Mouse (Mus musculus): ENCODE results near the gene Rpp14. TPM values are rescaled to one million over a fixed set of nuclear protein-coding genes. Genes with fewer than 3 reads are reported as not detected.
"Not testable (repeated sequence)": the region's sequence is repeated elsewhere in the genome, so short reads cannot be mapped to it uniquely, and the experiment has no call there.

Rpp14 gene
- polyA plus RNA-seq, 1 experiment from 2014 or later, result 35.4 TPM

DNA sequence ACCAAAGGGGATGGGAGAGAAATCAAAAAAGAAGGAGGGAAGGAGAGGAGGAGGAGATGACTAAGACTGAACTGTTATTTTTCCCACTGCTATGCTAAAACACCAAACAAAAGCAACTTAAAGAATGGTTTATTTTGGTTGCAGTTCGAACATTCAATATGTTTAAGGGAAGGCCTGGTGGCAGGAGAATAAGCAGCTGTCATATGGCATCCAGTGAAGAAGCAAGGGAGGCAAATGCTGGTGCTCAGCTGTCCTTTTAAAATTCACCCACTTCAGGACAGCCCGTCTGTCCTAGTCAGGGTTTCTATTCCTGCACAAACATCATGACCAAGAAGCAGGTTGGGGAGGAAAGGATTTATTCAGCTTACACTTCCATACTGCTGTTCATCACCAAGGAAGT is 37.2 kb downstream of the Rpp14 start:
- H3K27ac ChIP-seq (replicated peaks), result no peak overlapping the region
- no peak for ATAC-seq (ENCODE audit: extremely low read depth, insufficient number of reproducible peaks, low FRiP score, low TSS enrichment)
- H3K4me2 ChIP-seq, result no peak overlapping the region
- H3K9ac ChIP-seq, result no peak overlapping the region
- H3K27me3 ChIP-seq (replicated peaks), result no peaks in the 10 kb centered on the region
- no peak overlapping the region for H3K4me3 ChIP-seq
- H3K9me3 ChIP-seq, result no peaks in the 10 kb centered on the region
- 74% methylated on average over 2 of the region's 2 CpGs for WGBS
- H3K36me3 ChIP-seq, result peaks cover 15% of the 10 kb centered on the region
- H3K4me1 ChIP-seq, result 0 out of 2 replicates have a peak, but pooled peaks cover 3% of the 10 kb centered on the region

- no peaks in the 10 kb centered on the region for H3K9me3 ChIP-seq
- ATAC-seq (ENCODE audit: extremely low read depth, insufficient number of reproducible peaks, low FRiP score, low TSS enrichment), result no peak
- WGBS, result 82% methylated on average over 5 of the region's 5 CpGs
- H3K27me3 ChIP-seq (replicated peaks), result no peaks in the 10 kb centered on the region
- H3K36me3 ChIP-seq, result peaks cover 30% of the 10 kb centered on the region
- H3K4me3 ChIP-seq, result no peak overlapping the region
- H3K9ac ChIP-seq, result no peak overlapping the region
- no peak overlapping the region for H3K4me2 ChIP-seq
- 0 out of 2 replicates have a peak, but pooled peaks cover 5% of the 10 kb centered on the region for H3K4me1 ChIP-seq
- H3K27ac ChIP-seq (replicated peaks), result no peak overlapping the region
Measured at GRCm38 (mm10) chr14:8119454-8119853, 39.3 kb downstream of the Rpp14 start.

DNA sequence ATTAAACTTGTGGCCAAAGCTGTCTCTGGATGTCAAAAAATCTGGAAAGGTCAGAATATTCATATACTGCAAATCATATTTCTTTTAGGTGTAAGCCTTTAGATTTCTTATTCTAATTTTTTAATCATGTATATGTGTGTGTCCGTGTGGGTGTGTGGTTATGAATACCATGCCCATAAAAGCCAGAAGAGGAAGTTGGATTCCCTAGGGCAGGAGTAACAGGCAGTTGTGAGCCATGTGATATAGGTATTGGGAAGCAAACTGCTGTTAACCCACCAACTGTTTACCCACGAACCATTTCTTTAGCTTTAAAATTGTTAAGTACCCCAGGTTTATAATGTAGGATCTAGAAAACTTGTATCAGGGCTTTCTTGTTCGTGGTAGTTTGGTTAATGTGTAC is 39.7 kb downstream of the Rpp14 start:
- WGBS, result 74% methylated on average over 3 of the region's 3 CpGs
- no peak overlapping the region for H3K4me3 ChIP-seq
- no peak overlapping the region for H3K4me2 ChIP-seq
- H3K4me1 ChIP-seq, result 0 out of 2 replicates have a peak, but pooled peaks cover 4% of the 10 kb centered on the region
- H3K9me3 ChIP-seq, result no peaks in the 10 kb centered on the region
- no peak for ATAC-seq (ENCODE audit: extremely low read depth, insufficient number of reproducible peaks, low FRiP score, low TSS enrichment)
- H3K27me3 ChIP-seq (replicated peaks), result no peaks in the 10 kb centered on the region
- no peak overlapping the region for H3K27ac ChIP-seq (replicated peaks)
- peaks cover 30% of the 10 kb centered on the region for H3K36me3 ChIP-seq
- no peak overlapping the region for H3K9ac ChIP-seq

DNA sequence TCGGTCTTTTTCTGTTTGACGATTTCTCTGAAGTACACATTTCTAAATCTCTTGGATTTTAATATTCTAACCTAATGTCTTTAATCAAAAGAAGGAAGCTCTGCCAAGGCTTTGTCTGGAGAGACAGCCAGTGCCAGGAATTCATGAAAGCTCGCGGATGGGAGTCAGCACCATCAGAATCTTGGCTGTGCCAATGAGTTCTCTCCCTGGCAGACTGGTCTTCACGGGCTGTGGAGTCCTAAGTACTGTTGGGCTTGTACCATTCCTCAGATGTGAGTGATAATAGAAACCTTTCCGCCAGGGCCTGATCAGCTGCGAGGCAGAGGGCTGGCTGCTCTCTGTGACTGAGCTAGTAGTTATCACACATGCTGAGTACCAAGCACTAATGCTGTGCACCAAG is 43.0 kb downstream of the Rpp14 start:
- no peaks in the 10 kb centered on the region for H3K27me3 ChIP-seq (replicated peaks)
- no peaks in the 10 kb centered on the region for H3K9me3 ChIP-seq
- no peak for ATAC-seq (ENCODE audit: extremely low read depth, insufficient number of reproducible peaks, low FRiP score, low TSS enrichment)
- H3K27ac ChIP-seq (replicated peaks), result no peak overlapping the region
- no peak overlapping the region for H3K4me3 ChIP-seq
- 86% methylated on average over 7 of the region's 7 CpGs for WGBS
- peaks cover 7% of the 10 kb centered on the region for H3K4me1 ChIP-seq
- H3K4me2 ChIP-seq, result no peak overlapping the region
- H3K9ac ChIP-seq, result no peak overlapping the region
- peaks cover 51% of the 10 kb centered on the region for H3K36me3 ChIP-seq

- not testable (repeated sequence) for H3K4me3 ChIP-seq; H3K9me3 ChIP-seq; H3K27ac ChIP-seq (replicated peaks); H3K4me2 ChIP-seq; H3K27me3 ChIP-seq (replicated peaks); H3K9ac ChIP-seq; H3K4me1 ChIP-seq; ATAC-seq (ENCODE audit: extremely low read depth, insufficient number of reproducible peaks, low FRiP score, low TSS enrichment)
- peaks cover 51% of the 10 kb centered on the region for H3K36me3 ChIP-seq
- WGBS, result 71% methylated on average over 10 of the region's 10 CpGs
Measured at GRCm38 (mm10) chr14:8123611-8124010, 43.4 kb downstream of the Rpp14 start.

DNA sequence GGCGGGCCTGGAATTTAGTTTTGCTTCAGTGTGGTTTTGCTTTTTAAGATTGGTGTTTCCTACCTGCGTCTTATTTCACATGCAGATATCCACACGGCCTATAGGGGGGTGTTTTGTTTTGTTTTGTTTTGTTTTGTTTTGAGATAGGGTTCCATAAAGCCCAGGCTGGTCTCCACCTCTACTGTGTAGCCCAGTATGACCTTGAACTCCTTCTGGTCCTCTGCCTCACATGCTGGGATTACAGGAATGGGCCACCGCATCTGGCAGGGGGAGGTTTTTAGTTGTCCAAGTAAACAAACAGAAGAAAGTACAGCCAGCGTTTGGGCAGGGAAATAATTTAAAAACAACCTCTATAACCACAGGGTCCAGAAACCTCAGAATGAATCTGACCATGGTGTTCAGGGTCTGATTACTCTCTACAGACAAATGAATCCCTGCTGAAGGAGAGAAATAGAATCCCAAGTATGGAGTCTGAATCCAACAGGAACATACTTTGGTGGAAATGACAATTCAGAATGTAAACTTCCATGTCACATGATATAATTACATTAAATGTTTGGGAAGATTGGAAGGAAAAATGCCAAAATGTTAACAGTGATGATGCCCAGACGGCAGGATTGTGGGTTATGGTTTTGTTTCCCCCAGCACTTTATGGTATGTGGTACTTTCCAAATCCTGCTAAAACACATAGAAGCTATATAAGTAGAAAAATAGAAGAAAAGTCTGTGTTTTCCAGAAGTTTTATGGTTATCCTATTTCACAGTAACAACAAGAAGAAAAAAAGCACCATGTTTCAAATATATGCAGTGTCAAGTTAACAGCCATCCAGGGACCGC is 44.1 kb downstream of the Rpp14 start:
- H3K36me3 ChIP-seq, result peaks cover 51% of the 10 kb centered on the region
- no peak overlapping the region for H3K4me2 ChIP-seq
- H3K4me1 ChIP-seq, result peaks cover 7% of the 10 kb centered on the region
- no peak overlapping the region for H3K27ac ChIP-seq (replicated peaks)
- H3K4me3 ChIP-seq, result no peak overlapping the region
- ATAC-seq (ENCODE audit: extremely low read depth, insufficient number of reproducible peaks, low FRiP score, low TSS enrichment), result no peak
- H3K9me3 ChIP-seq, result no peaks in the 10 kb centered on the region
- WGBS, result 72% methylated on average over 7 of the region's 7 CpGs
- H3K27me3 ChIP-seq (replicated peaks), result no peaks in the 10 kb centered on the region
- no peak overlapping the region for H3K9ac ChIP-seq

DNA sequence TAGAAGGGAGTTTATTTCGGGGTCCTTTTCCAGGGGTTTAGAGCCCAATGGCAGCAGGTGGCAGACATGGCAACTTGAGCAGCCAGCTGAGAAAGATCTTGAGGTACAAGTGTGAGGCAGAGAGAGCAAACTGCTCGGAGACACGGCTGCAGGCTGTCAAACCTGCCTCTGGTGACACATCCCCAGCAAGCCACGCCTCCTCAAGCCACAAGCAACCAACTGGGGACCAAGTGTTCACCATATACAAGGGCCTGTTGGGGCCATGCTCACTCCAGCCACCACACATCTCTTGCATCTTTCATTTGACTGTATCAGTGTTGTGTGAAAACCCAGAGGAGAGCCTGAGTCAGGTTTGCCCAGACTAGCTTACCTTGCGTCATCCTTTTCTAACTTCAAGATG is 47.8 kb downstream of the Rpp14 start:
- Histone ChIP-seq H3K4me3 (no peak overlapping the region), H3K4me1 (peaks cover 8% of the 10 kb centered on the region), H3K9ac (no peak overlapping the region), H3K36me3 (peaks cover 52% of the 10 kb centered on the region), H3K27me3 (replicated peaks) (no peaks in the 10 kb centered on the region), H3K9me3 (no peaks in the 10 kb centered on the region), H3K27ac (replicated peaks) (no peak overlapping the region), H3K4me2 (no peak overlapping the region)
- no peak for ATAC-seq (ENCODE audit: extremely low read depth, insufficient number of reproducible peaks, low FRiP score, low TSS enrichment)
- 52% methylated on average over 5 of the region's 5 CpGs for WGBS

DNA sequence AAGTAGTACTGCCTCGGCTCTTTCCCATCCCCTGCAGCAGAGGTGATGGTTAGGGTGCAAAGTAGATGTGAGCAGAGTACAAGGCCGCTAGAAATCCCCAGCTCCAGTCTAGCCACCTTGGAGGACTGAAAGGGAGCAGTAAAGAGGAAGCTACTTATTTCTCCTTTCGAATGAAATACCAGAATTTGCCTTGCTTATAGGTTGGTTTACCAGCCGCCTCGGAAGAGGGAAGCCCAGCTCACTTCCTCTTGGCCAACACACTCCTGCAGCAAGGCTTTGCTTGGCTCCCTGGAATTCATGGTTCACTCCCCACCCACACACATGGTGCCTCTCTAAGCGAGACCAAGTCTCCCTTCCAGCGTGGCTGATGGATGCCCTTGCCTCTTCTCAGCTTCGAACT is 52.6 kb downstream of the Rpp14 start:
- Histone ChIP-seq H3K4me3 (no peak overlapping the region), H3K9me3 (no peaks in the 10 kb centered on the region), H3K27me3 (replicated peaks) (no peaks in the 10 kb centered on the region), H3K27ac (replicated peaks) (no peak overlapping the region), H3K4me1 (peaks cover 32% of the 10 kb centered on the region), H3K36me3 (peaks cover 38% of the 10 kb centered on the region), H3K9ac (no peak overlapping the region), H3K4me2 (no peak overlapping the region)
- no peak for ATAC-seq (ENCODE audit: extremely low read depth, insufficient number of reproducible peaks, low FRiP score, low TSS enrichment)
- WGBS, result 80% methylated on average over 8 of the region's 8 CpGs

DNA sequence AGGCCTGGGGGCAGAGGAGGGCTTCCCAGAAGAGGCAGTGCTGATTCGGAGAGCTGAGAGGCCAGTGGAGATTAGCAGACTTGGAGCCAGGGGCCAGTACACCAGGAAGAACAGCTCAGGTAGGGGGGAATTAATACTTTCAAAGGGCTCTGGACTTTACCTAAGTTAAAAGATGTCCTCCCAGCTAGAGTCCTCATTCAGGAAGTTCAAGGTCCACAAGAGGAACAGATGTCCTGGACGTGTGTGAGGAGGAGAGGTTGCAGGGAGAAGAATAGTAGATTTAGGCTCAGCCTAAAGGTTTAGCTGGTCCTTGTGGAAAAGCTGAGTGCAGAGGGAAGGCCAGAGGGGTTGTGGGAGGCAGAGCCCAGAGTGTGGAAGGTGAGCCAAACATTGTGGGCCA is 54.1 kb downstream of the Rpp14 start:
- Histone ChIP-seq H3K9ac (no peak overlapping the region), H3K36me3 (peaks cover 52% of the 10 kb centered on the region), H3K27ac (replicated peaks) (peak overlapping the region; percentile 80), H3K4me3 (no peak overlapping the region), H3K9me3 (no peaks in the 10 kb centered on the region), H3K27me3 (replicated peaks) (no peaks in the 10 kb centered on the region), H3K4me1 (peaks cover 29% of the 10 kb centered on the region), H3K4me2 (no peak overlapping the region)
- no peak for ATAC-seq (ENCODE audit: extremely low read depth, insufficient number of reproducible peaks, low FRiP score, low TSS enrichment)
- WGBS, result 69% methylated on average over 2 of the region's 2 CpGs

DNA sequence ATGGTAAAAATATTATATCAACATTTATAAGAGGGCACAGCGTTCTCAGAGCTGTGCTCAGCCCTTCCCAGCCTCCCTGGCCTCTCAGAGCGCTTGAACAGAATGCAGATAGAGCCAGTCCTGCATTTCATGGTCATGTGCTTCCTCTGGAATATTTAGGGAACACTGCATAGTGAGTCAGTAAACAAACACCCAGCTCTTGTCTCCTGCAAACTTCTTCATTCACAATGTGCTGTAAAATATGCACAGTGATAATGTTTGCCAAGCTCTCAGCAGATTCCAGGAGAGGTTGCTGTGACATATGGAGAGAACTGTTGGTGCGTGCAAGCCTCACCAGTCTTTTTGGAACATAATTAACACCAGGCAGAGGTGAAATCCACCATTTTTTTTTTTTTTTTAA is 55.0 kb downstream of the Rpp14 start:
- H3K4me2 ChIP-seq, result no peak overlapping the region
- ATAC-seq (ENCODE audit: extremely low read depth, insufficient number of reproducible peaks, low FRiP score, low TSS enrichment), result peak; percentile 67; the same call in 1 of the 2 replicates
- 42% methylated on average over 3 of the region's 3 CpGs for WGBS
- peak overlapping the region; percentile 80 for H3K27ac ChIP-seq (replicated peaks)
- no peaks in the 10 kb centered on the region for H3K9me3 ChIP-seq
- H3K4me3 ChIP-seq, result no peak overlapping the region
- no peaks in the 10 kb centered on the region for H3K27me3 ChIP-seq (replicated peaks)
- H3K4me1 ChIP-seq, result peaks cover 29% of the 10 kb centered on the region
- peaks cover 61% of the 10 kb centered on the region for H3K36me3 ChIP-seq
- no peak overlapping the region for H3K9ac ChIP-seq

- Histone ChIP-seq H3K4me3 (no peak overlapping the region), H3K27ac (replicated peaks) (no peak overlapping the region), H3K9me3 (no peaks in the 10 kb centered on the region), H3K27me3 (replicated peaks) (no peaks in the 10 kb centered on the region), H3K4me1 (peaks cover 10% of the 10 kb centered on the region), H3K9ac (no peak overlapping the region), H3K36me3 (peaks cover 80% of the 10 kb centered on the region), H3K4me2 (no peak overlapping the region)
- WGBS, result 80% methylated on average over 23 of the region's 23 CpGs
- no peak for ATAC-seq (ENCODE audit: extremely low read depth, insufficient number of reproducible peaks, low FRiP score, low TSS enrichment)
Measured at GRCm38 (mm10) chr14:8139724-8140710, 59.9 kb downstream of the Rpp14 start.

All from heart, embryonic 13.5 days (tissue).